Mouse (Mus musculus) kidney, adult 2 months (tissue): ENCODE data around the gene Mitf.

Experiments used
- CTCF ChIP-seq: fragments of 200-500 bp; conservative IDR thresholded peaks from 2 replicates; pipeline ENCODE4 v1.5.1; 2011; ENCODE audit warnings: low read depth, mild to moderate bottlenecking, control low read depth, low read length, moderate library complexity, mixed read lengths; ENCODE audit not compliant: insufficient read depth, insufficient read length
- POLR2A ChIP-seq: fragments of 200-500 bp; IDR thresholded peaks from one replicate; pipeline ENCODE4 v1.6.1; 2011; ENCODE audit warnings: low read depth, low read length, control low read depth

- TF ChIP-seq CTCF (no peak), POLR2A (no peak)
These were observed 146.0 kb downstream of the Mitf start for GRCm38 (mm10) chr6:97952845-97953244.
